Mouse (Mus musculus): ENCODE data around the gene Hcn2. TPM values are rescaled to one million over a fixed set of nuclear protein-coding genes. Genes with fewer than 3 reads are reported as not detected.

Gene Hcn2
- polyA plus RNA-seq, 1 experiment from 2014 or later: 0.04 TPM

DNA sequence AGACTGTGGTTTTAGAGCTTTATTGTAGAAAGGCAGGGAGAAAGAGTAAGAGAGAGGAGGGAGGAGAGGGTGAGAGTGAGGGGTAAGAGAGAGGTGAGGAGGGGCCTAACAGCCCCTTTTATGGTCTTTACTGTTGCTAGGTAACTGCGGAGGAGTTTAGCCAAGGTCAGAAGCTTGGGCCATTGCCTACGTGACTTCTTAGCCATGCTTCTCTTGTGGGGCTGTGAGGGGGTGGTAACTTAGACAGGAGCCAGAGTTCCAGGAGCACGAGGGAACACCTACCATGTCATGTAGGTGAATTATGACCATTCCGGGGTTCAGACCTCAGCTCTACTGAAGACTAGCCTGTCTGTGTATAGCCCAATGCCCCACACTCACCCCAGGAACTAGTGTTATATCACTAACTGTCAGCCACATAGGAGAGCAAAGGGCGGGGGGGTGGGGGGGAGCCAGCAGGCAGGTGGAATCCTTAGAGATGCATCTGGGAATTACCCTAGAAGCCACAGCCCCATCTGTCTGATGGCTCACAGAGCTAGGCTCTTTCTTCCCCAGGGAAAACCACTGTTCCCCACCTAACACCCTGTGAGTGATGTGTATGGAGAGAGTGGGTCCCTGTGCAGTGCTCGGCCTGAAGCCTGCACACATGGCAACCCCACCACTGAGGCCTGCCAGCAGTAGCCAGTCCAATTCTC is 44.9 kb upstream of the Hcn2 start:
- Histone ChIP-seq H3K4me2 (ENCODE audit: low read depth, low read length) (no peak overlapping the region), H3K9me3 (ENCODE audit: low read length) (no peaks in the 10 kb centered on the region), H3K27me3 (ENCODE audit: insufficient read depth, low read length) (no peaks in the 10 kb centered on the region), H3K4me1 (ENCODE audit: insufficient read depth) (peaks cover 13% of the 10 kb centered on the region), H3K9ac (replicated peaks) (no peak overlapping the region), H3K4me3 (ENCODE audit: low read depth, low read length) (no peak overlapping the region), H3K36me3 (replicated peaks; ENCODE audit: insufficient read depth, low read length) (0 out of 2 replicates have a peak, but pooled peaks cover 2% of the 10 kb centered on the region), H3K27ac (ENCODE audit: low read depth) (no peak overlapping the region)
- whole genome bisulfite sequencing (ENCODE audit: insufficient replicate concordance): 71% methylated on average over 6 of the region's 6 CpGs
- TF ChIP-seq CTCF (IDR thresholded peaks at IDR 0.05; ENCODE audit: low read depth) (no peak), EP300 (IDR thresholded peaks at IDR 0.05; ENCODE audit: low read depth) (no peak)
- no peak for ATAC-seq
- no peak for DNase-seq

DNA sequence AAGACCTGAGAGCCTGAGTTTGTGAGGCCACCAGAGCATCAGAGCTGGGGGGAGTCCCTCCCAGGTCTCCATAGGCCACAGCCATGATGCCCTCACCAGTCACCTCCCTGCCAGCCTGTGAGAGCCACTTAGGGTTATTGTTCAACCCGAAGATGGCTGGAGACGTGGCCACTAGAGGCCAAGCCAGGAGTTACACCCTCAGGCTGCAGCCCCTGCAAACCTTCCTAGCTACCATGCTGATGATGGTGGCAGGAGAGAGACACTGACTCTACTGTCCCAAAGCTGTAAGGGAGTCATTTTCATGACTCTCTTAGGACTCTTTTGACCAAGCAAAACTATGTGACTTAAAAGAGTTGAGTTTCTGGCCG is 44.4 kb upstream of the Hcn2 start:
- TF ChIP-seq EP300 (IDR thresholded peaks at IDR 0.05; ENCODE audit: low read depth): no peak
- peak; percentile 21; the same call in 1 of the 2 replicates for TF ChIP-seq CTCF (IDR thresholded peaks at IDR 0.05; ENCODE audit: low read depth)
- Histone ChIP-seq H3K36me3 (replicated peaks; ENCODE audit: insufficient read depth, low read length) (0 out of 2 replicates have a peak, but pooled peaks cover 2% of the 10 kb centered on the region), H3K9ac (replicated peaks) (no peak overlapping the region), H3K27me3 (ENCODE audit: insufficient read depth, low read length) (no peaks in the 10 kb centered on the region), H3K4me2 (ENCODE audit: low read depth, low read length) (no peak overlapping the region), H3K9me3 (ENCODE audit: low read length) (no peaks in the 10 kb centered on the region), H3K4me3 (ENCODE audit: low read depth, low read length) (no peak overlapping the region), H3K4me1 (ENCODE audit: insufficient read depth) (peaks cover 13% of the 10 kb centered on the region), H3K27ac (ENCODE audit: low read depth) (no peak overlapping the region)
- WGBS (ENCODE audit: insufficient replicate concordance): 60% methylated on average over 3 of the region's 3 CpGs
- no peak for ATAC-seq
- no peak for DNase-seq

DNA sequence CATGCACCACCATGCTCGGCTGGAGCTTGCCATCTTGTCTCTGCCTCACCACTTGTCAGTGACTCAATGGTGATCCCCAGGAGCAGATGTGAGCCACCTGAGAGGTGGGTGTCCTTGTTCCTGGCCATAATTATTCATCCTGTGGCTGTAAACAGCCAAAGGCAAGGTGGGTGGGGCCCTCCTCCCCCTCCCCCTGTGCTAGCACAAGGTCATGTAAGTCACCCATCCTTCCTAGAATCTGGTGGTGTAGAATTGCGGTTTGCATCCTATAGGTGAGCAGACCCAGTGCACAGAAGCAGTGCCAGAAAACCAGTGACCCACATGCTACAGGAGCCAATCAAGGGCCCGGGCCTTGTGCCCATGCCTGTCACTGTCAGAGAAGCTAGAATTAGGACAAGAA is 43.4 kb upstream of the Hcn2 start:
- ATAC-seq: no peak
- no peak overlapping the region for H3K4me2 ChIP-seq (ENCODE audit: low read depth, low read length)
- WGBS (ENCODE audit: insufficient replicate concordance): 83% methylated on average over 3 of the region's 3 CpGs

DNA sequence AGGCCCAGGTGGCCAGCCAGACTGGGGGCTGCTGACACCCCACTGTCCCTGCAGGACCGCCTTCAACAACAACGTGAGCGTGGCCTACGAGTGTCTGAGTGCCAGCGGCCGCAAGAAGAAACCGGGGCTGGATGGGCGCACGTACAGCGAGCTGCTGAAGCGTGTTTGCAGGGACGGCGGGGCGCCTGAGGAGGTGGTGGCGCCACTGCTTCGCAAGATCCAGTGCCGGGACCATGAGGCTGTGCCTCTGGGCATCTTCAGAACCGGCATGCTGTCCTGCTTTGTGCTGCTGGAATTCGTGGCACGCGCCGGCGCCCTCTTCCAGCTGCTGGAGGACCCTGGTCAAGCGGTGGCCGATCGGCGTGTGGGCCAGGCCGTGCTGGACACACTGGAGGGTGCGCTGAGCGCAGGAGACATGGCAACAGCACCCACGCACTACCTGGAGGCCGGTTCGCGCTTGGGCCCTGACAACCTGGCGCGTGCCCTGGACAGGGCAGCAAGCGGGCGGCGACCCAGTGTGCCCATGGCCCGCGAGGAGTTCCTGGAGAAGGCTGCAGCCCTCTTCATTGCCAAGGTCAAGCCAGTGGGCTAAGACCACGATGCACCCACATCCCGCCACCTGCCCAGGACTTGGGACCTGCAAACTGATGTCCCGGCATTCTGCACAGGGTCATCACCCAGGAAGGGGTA is 40.9 kb upstream of the Hcn2 start:
- Histone ChIP-seq H3K9me3 (ENCODE audit: low read length) (no peaks in the 10 kb centered on the region), H3K4me2 (ENCODE audit: low read depth, low read length) (no peak overlapping the region), H3K27ac (ENCODE audit: low read depth) (no peak overlapping the region), H3K9ac (replicated peaks) (no peak overlapping the region), H3K4me3 (ENCODE audit: low read depth, low read length) (no peak overlapping the region), H3K4me1 (ENCODE audit: insufficient read depth) (peaks cover 8% of the 10 kb centered on the region), H3K36me3 (replicated peaks; ENCODE audit: insufficient read depth, low read length) (0 out of 2 replicates have a peak, but pooled peaks cover 2% of the 10 kb centered on the region), H3K27me3 (ENCODE audit: insufficient read depth, low read length) (no peaks in the 10 kb centered on the region)
- no peak for TF ChIP-seq CTCF (IDR thresholded peaks at IDR 0.05; ENCODE audit: low read depth)
- no peak for TF ChIP-seq EP300 (IDR thresholded peaks at IDR 0.05; ENCODE audit: low read depth)
- 78% methylated on average over 44 of the region's 44 CpGs for WGBS (ENCODE audit: insufficient replicate concordance)
- DNase-seq: no peak
- no peak for ATAC-seq

More for the DNA sequence above, 43.4 kb upstream of the Hcn2 start:
- H3K4me1 ChIP-seq (ENCODE audit: insufficient read depth): peaks cover 13% of the 10 kb centered on the region
- H3K9me3 ChIP-seq (ENCODE audit: low read length): no peaks in the 10 kb centered on the region
- 0 out of 2 replicates have a peak, but pooled peaks cover 2% of the 10 kb centered on the region for H3K36me3 ChIP-seq (replicated peaks; ENCODE audit: insufficient read depth, low read length)
- TF ChIP-seq EP300 (IDR thresholded peaks at IDR 0.05; ENCODE audit: low read depth) (no peak), CTCF (IDR thresholded peaks at IDR 0.05; ENCODE audit: low read depth) (no peak)
- no peak overlapping the region for H3K27ac ChIP-seq (ENCODE audit: low read depth)
- no peaks in the 10 kb centered on the region for H3K27me3 ChIP-seq (ENCODE audit: insufficient read depth, low read length)
- no peak for DNase-seq
- no peak overlapping the region for H3K4me3 ChIP-seq (ENCODE audit: low read depth, low read length)
- H3K9ac ChIP-seq (replicated peaks): no peak overlapping the region

DNA sequence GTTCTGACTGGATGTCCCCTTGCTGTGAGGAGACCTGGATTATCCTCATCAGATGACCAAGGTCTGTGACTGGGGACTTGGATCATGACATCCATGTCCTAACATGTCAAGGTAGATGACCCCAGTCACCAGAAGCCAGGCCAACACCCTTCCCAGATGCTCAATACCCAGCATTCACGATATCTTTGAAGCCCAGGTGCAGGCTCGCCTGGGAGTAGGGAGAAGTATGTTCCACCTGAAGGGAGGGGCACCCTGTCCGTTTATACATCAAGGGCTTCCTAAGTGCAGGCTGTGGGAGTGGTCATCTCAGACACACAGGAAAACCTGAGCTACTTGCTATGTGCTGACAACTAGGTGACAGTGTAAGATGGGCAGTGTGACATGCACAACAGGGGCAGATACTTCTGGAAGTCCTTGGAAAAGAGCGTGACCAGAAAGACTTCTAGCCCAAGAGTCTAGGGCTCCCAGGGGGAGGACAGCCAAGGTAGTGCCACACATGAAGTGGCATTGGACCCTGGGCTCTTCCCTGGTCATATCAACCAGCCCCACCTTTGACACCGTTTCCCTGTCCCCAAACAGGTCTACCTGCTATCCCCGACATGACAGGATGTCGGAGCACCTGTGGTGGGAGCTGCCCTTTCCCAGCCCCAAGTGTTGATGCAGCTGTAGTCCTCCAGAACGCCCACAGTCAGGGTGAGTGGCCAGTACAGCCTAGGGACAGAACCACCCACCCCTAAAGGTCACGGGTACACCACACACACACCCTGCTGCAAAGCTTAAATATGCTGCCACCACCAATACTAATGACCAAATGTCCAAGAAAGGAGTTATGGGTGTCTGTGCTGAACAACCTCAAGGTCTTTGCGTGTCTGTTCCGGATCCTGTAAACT is 35.6 kb upstream of the Hcn2 start:
- 26% methylated on average over 11 of the region's 11 CpGs for WGBS (ENCODE audit: insufficient replicate concordance)
- peak overlapping the region; percentile 91 for H3K9ac ChIP-seq (replicated peaks)
- DNase-seq: peak; percentile 45

More for the DNA sequence above, 35.6 kb upstream of the Hcn2 start:
- Histone ChIP-seq H3K4me2 (ENCODE audit: low read depth, low read length) (peak overlapping the region; percentile 85), H3K27me3 (ENCODE audit: insufficient read depth, low read length) (no peaks in the 10 kb centered on the region), H3K27ac (ENCODE audit: low read depth) (peak overlapping the region; percentile 97), H3K36me3 (replicated peaks; ENCODE audit: insufficient read depth, low read length) (peaks cover 15% of the 10 kb centered on the region), H3K4me1 (ENCODE audit: insufficient read depth) (peaks cover 32% of the 10 kb centered on the region), H3K9me3 (ENCODE audit: low read length) (no peaks in the 10 kb centered on the region), H3K4me3 (ENCODE audit: low read depth, low read length) (peak overlapping the region; percentile 88)
- TF ChIP-seq CTCF (IDR thresholded peaks at IDR 0.05; ENCODE audit: low read depth): no peak
- no peak for TF ChIP-seq EP300 (IDR thresholded peaks at IDR 0.05; ENCODE audit: low read depth)
- ATAC-seq: peak; percentile 13

Measured in liver, postnatal 0 days (tissue).